Comparison of ENCODE assay signal across 8 mouse cellular contexts in genomic region chr3:135440621-135441020, GRCm38 (mm10). TPM values are rescaled to one million over a fixed set of nuclear protein-coding genes. Genes with fewer than 3 reads are reported as not detected.
DNase-seq lines count a peak whose midpoint lies in the region; ATAC-seq and TF ChIP-seq lines count a peak whose summit lies in the region.

No protein-coding gene starts in this region.

- TF ChIP-seq POLR2A in CH12.LX (IDR thresholded peaks at IDR 0.05; ENCODE audit: low read depth, low read length), result no peak

- H3K9ac ChIP-seq in heart, embryonic 11.5 days (ENCODE audit: low read depth, low read length), result peak overlapping the region; percentile 98
- H3K9ac ChIP-seq in CH12.LX (ENCODE audit: insufficient read depth, low read depth), result peak overlapping the region; percentile 98
- H3K9ac ChIP-seq in limb, embryonic 13.5 days, result peak overlapping the region; percentile 89
- peak overlapping the region; percentile 97 for H3K9ac ChIP-seq in stomach, postnatal 0 days (ENCODE audit: low read length)

- H3K4me3 ChIP-seq in heart, embryonic 11.5 days (ENCODE audit: low read depth, low read length), result peak overlapping the region; percentile 95
- H3K4me3 ChIP-seq in CH12.LX (replicated peaks in 1 of 3; ENCODE audit: low read depth in 2 of 3, low read length in 2 of 3, poor library complexity in 1 of 3), result peak overlapping the region; percentile 81 to 94 (median 83)
- peak overlapping the region; percentile 71 for H3K4me3 ChIP-seq in limb, embryonic 13.5 days
- H3K4me3 ChIP-seq in stomach, postnatal 0 days (ENCODE audit: low read depth, low read length), result peak overlapping the region; percentile 85

- H3K4me1 ChIP-seq in heart, embryonic 11.5 days (ENCODE audit: control insufficient read depth, insufficient read depth, low read length), result peaks cover 10% of the 10 kb centered on the region; the same call in 1 of the 2 replicates
- peaks cover 0 to 57% of the 10 kb centered on the region in 2 experiments; a peak in 2 of 4 replicates for H3K4me1 ChIP-seq in CH12.LX (ENCODE audit: control insufficient read depth in 1 of 2, insufficient read depth in 2 of 2)
- H3K4me1 ChIP-seq in limb, embryonic 13.5 days, result peaks cover 29% of the 10 kb centered on the region
- no peaks in the 10 kb centered on the region for H3K4me1 ChIP-seq in stomach, postnatal 0 days (replicated peaks; ENCODE audit: control insufficient read depth, insufficient read depth)

- no peaks in the 10 kb centered on the region for H3K9me3 ChIP-seq in heart, embryonic 11.5 days (replicated peaks; ENCODE audit: control insufficient read depth, low read length)
- no peaks in the 10 kb centered on the region for H3K9me3 ChIP-seq in CH12.LX (replicated peaks; ENCODE audit: low read length)
- H3K9me3 ChIP-seq in limb, embryonic 13.5 days, result no peaks in the 10 kb centered on the region
- H3K9me3 ChIP-seq in stomach, postnatal 0 days (ENCODE audit: control insufficient read depth, low read length), result no peaks in the 10 kb centered on the region

- H3K36me3 ChIP-seq in heart, embryonic 11.5 days (ENCODE audit: control insufficient read depth, insufficient read depth, low read length), result no peaks in the 10 kb centered on the region
- peaks cover 9 to 58% of the 10 kb centered on the region in 2 experiments for H3K36me3 ChIP-seq in CH12.LX (replicated peaks in 1 of 2; ENCODE audit: control insufficient read depth in 1 of 2, insufficient read depth in 1 of 2, low read length in 1 of 2)
- H3K36me3 ChIP-seq in limb, embryonic 13.5 days, result peaks cover 7% of the 10 kb centered on the region; the same call in 1 of the 2 replicates
- H3K36me3 ChIP-seq in stomach, postnatal 0 days (ENCODE audit: control insufficient read depth, insufficient read depth, low read length), result no peaks in the 10 kb centered on the region

- in situ Hi-C loops in CH12.LX (cut with MboI; ENCODE audit: low pct_ligation_motif_present, low pct_unique_long_range_greater_than_20kb, low sequenced_read_pairs), result no loop called here

- peak overlapping the region; percentile 95 for H3K4me2 ChIP-seq in heart, embryonic 11.5 days
- peak overlapping the region; percentile 38 for H3K4me2 ChIP-seq in CH12.LX (ENCODE audit: insufficient read depth, low read depth, poor library complexity, severe bottlenecking)
- H3K4me2 ChIP-seq in limb, embryonic 13.5 days (replicated peaks), result peak overlapping the region; percentile 96
- peak overlapping the region; percentile 61 for H3K4me2 ChIP-seq in stomach, postnatal 0 days (replicated peaks; ENCODE audit: low read depth)

- no peak for TF ChIP-seq RAD21 in CH12.LX (IDR thresholded peaks at IDR 0.05; ENCODE audit: low read depth, low read length)

- no peak overlapping the region for H3K27ac ChIP-seq in heart, embryonic 11.5 days (ENCODE audit: low read depth, low read length)
- H3K27ac ChIP-seq in CH12.LX (ENCODE audit: insufficient read depth, low read depth), result no peak overlapping the region
- no peak overlapping the region for H3K27ac ChIP-seq in limb, embryonic 13.5 days
- peak overlapping the region; percentile 100 for H3K27ac ChIP-seq in stomach, postnatal 0 days (replicated peaks)

- no peak for TF ChIP-seq CTCF in CH12.LX (conservative IDR thresholded peaks at IDR 0.05 in 1 of 2, IDR thresholded peaks at IDR 0.05 in 1 of 2; ENCODE audit: low read depth in 2 of 2, low read length in 2 of 2)
- TF ChIP-seq CTCF in stomach, postnatal 0 days (IDR thresholded peaks at IDR 0.05; ENCODE audit: low read depth), result no peak

- dilution Hi-C loops in CH12.LX (cut with MboI; ENCODE audit: extremely low pct_ligation_motif_present, extremely low pct_unique_long_range_greater_than_20kb, low sequenced_read_pairs), result no loop called here

- no peak for ATAC-seq in heart, embryonic 11.5 days (replicated peaks; ENCODE audit: insufficient number of reproducible peaks, low FRiP score, low TSS enrichment)
- peak; percentile 48 for ATAC-seq in erythroblast, adult 5-6 weeks (replicated peaks; ENCODE audit: low FRiP score, poor library complexity, severe bottlenecking)
- no peak for ATAC-seq in limb, embryonic 13.5 days (ENCODE audit: low FRiP score, low read depth)
- ATAC-seq in stomach, postnatal 0 days (ENCODE audit: low FRiP score, low TSS enrichment), result no peak

- H3K79me2 ChIP-seq in CH12.LX (replicated peaks; ENCODE audit: control insufficient read depth, extremely low read depth, insufficient read depth, poor library complexity, severe bottlenecking), result peaks cover 49% of the 10 kb centered on the region

- WGBS in heart, embryonic 11.5 days (ENCODE audit: insufficient replicate concordance), result 45% methylated on average over 10 of the region's 10 CpGs
- WGBS in limb, embryonic 13.5 days, result 45% methylated on average over 10 of the region's 10 CpGs
- 5% methylated on average over 10 of the region's 10 CpGs for WGBS in stomach, postnatal 0 days

- no peak for TF ChIP-seq EP300 in CH12.LX (IDR thresholded peaks at IDR 0.05; ENCODE audit: low read length)
- TF ChIP-seq EP300 in stomach, postnatal 0 days (optimal IDR thresholded peaks at IDR 0.05), result peak; percentile 57

- no peak for DNase-seq in heart, adult 8-10 months (ENCODE audit: low spot score)
- no peak for DNase-seq in CH12.LX (ENCODE audit: extremely low read depth)
- DNase-seq in stomach, postnatal 0 days (ENCODE audit: low spot score), result peak; percentile 28
- no peak for DNase-seq in spleen, postnatal 4 days (ENCODE audit: low spot score in 2 of 2)
- DNase-seq in layer of hippocampus, adult 8-10 months (ENCODE audit: low spot score in 2 of 2), result no peak

- no peaks in the 10 kb centered on the region for H3K27me3 ChIP-seq in heart, embryonic 11.5 days (ENCODE audit: control insufficient read depth, insufficient read depth, low read length)
- H3K27me3 ChIP-seq in CH12.LX (replicated peaks), result no peaks in the 10 kb centered on the region
- no peaks in the 10 kb centered on the region for H3K27me3 ChIP-seq in limb, embryonic 13.5 days
- H3K27me3 ChIP-seq in stomach, postnatal 0 days (ENCODE audit: control insufficient read depth, insufficient read depth, low read length), result no peaks in the 10 kb centered on the region

TF ChIP-seq in CH12.LX, 34 proteins besides CTCF, POLR2A, EP300 and RAD21:
- TF ChIP-seq ZMIZ1 (IDR thresholded peaks at IDR 0.05; ENCODE audit: low read depth, low read length), result no peak
- no peak for TF ChIP-seq SIN3A (IDR thresholded peaks at IDR 0.05; ENCODE audit: low read length)
- TF ChIP-seq JUN (IDR thresholded peaks at IDR 0.05; ENCODE audit: insufficient read depth, low read depth, low read length), result no peak
- no peak for TF ChIP-seq USF2 (conservative IDR thresholded peaks at IDR 0.05; ENCODE audit: low read depth, low read length)
- no peak for TF ChIP-seq MXI1 (IDR thresholded peaks at IDR 0.05; ENCODE audit: low read depth, low read length)

RNA-seq across cellular contexts. Expression of gene Ube2d3, which starts 2.7 kb away (rescaled TPM):
- polyA plus RNA-seq in heart, embryonic 11.5 days (2014; fragmentation: Nextera tagmentation; extraction: Ambion mirVana), result 497 and 511 TPM in 2 replicates
- total RNA-seq in heart, adult 8-10 months (2022), result 100 to 1,000 TPM; 333 to 393 (median 350) TPM
- 590 and 839 TPM in 2 replicates for total RNA-seq in CH12.LX (2012; rRNA removed)
- total RNA-seq in CH12.LX (2014; rRNA removed), result 1,791 and 1,803 TPM in 2 replicates
- 1,178 and 1,222 TPM in 2 replicates for polyA plus RNA-seq in CH12.LX (2012; ENCODE audit: insufficient read length, low read depth)
- 298 and 352 TPM in 2 replicates for total RNA-seq in erythroblast, adult 5-6 weeks (2015; ENCODE audit: low replicate concordance)
- 160 and 276 TPM in 2 replicates for total RNA-seq in erythroblast, adult 5-6 weeks (2017; ENCODE audit: low replicate concordance)
- 506 and 507 TPM in 2 replicates for polyA plus RNA-seq in limb, embryonic 13.5 days (2015; fragmentation: Nextera tagmentation; extraction: Ambion mirVana)
- 420 and 430 TPM in 2 replicates for polyA plus RNA-seq in stomach, postnatal 0 days (2015; fragmentation: Nextera tagmentation; extraction: Ambion mirVana)
- 100 to 1,000 TPM; 227 to 254 (median 239) TPM for total RNA-seq in layer of hippocampus, adult 8-10 months (2022)

RNA-seq across cellular contexts. Expression of gene Cisd2, which starts 16.9 kb away (rescaled TPM):
- polyA plus RNA-seq in heart, embryonic 11.5 days (2014; fragmentation: Nextera tagmentation; extraction: Ambion mirVana), result 54.9 and 59.2 TPM in 2 replicates
- 10 to 100 TPM; 45.0 to 53.5 (median 50.7) TPM for total RNA-seq in heart, adult 8-10 months (2022)
- 36.4 and 39.4 TPM in 2 replicates for total RNA-seq in CH12.LX (2012; rRNA removed)
- total RNA-seq in CH12.LX (2014; rRNA removed), result 62.0 and 70.8 TPM in 2 replicates
- polyA plus RNA-seq in CH12.LX (2012; ENCODE audit: insufficient read length, low read depth), result 58.2 and 65.5 TPM in 2 replicates
- 20.1 and 21.1 TPM in 2 replicates for total RNA-seq in erythroblast, adult 5-6 weeks (2015; ENCODE audit: low replicate concordance)
- 9.6 and 13.4 TPM in 2 replicates for total RNA-seq in erythroblast, adult 5-6 weeks (2017; ENCODE audit: low replicate concordance)
- polyA plus RNA-seq in limb, embryonic 13.5 days (2015; fragmentation: Nextera tagmentation; extraction: Ambion mirVana), result 66.8 and 67.7 TPM in 2 replicates
- polyA plus RNA-seq in stomach, postnatal 0 days (2015; fragmentation: Nextera tagmentation; extraction: Ambion mirVana), result 34.2 and 35.5 TPM in 2 replicates
- total RNA-seq in layer of hippocampus, adult 8-10 months (2022), result 10 to 100 TPM; 34.3 to 36.5 (median 35.5) TPM

RNA-seq across cellular contexts. Expression of gene Manba, which starts 44.8 kb away (rescaled TPM):
- 29.7 and 32.8 TPM in 2 replicates for polyA plus RNA-seq in heart, embryonic 11.5 days (2014; fragmentation: Nextera tagmentation; extraction: Ambion mirVana)
- total RNA-seq in heart, adult 8-10 months (2022), result 10 to 100 TPM; 15.8 to 19.3 (median 16.8) TPM
- total RNA-seq in CH12.LX (2012; rRNA removed) (32.3 and 35.2 TPM in 2 replicates), CH12.LX (2014; rRNA removed) (30.9 and 36.4 TPM in 2 replicates)
- 29.8 and 31.5 TPM in 2 replicates for polyA plus RNA-seq in CH12.LX (2012; ENCODE audit: insufficient read length, low read depth)
- total RNA-seq in erythroblast, adult 5-6 weeks (2015; ENCODE audit: low replicate concordance), result 3.1 and 4.6 TPM in 2 replicates
- 7.2 and 8.9 TPM in 2 replicates for total RNA-seq in erythroblast, adult 5-6 weeks (2017; ENCODE audit: low replicate concordance)
- polyA plus RNA-seq in limb, embryonic 13.5 days (2015; fragmentation: Nextera tagmentation; extraction: Ambion mirVana), result 5.5 and 5.7 TPM in 2 replicates
- polyA plus RNA-seq in stomach, postnatal 0 days (2015; fragmentation: Nextera tagmentation; extraction: Ambion mirVana), result 11.8 and 12.8 TPM in 2 replicates
- total RNA-seq in layer of hippocampus, adult 8-10 months (2022), result 10 to 100 TPM in 3 of 4 experiments, 1 to 10 TPM in 1; 9.6 to 16.1 (median 12.6) TPM

Comparison
In these comparisons a context has a peak if more than half of its experiments do, and no peak if none do; other contexts are left out.
1. H3K4me2 ChIP-seq: peak in every context shown above with its lines; median percentile 96 in limb, embryonic 13.5 days; 95 in heart, embryonic 11.5 days; 61 in stomach, postnatal 0 days; 38 in CH12.LX.